Mouse (Mus musculus): ENCODE measurements around the gene Smurf2.

DNA sequence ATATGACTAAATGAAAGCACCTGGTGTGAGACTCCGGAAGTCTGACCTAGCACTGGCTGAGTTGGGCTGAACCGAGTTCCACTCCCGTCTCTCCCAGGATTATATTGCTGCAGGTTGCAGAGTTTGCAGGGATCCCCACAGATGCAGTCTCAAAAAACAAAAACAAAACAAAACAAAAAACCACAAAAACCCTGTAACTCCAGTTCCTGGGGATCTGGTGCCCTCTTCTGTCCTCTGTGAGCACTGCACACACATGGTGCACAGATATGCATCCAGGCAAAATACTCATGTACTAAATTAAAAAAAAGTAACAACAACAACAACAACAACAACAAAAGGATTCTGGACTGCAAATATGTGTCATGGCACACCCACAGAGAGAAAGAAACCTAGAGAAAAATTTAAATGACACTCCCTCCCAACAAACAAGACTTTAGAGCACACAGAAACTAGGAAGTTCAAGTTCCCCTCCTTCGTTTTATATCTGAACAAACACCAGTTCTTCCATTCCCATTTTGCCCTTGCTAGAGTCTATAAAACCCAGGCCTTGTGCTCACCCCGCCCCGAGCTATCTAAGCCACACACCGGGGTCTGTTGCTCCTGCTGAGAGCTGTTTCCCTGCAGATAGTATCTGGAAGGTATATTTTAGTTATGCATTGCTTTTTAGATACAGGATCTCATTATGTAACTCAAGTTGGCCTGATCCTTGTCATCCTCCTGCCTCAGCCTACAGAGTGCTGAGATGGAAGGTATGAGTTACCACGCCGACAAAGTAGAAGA lies 150.1 kb downstream of the Smurf2 start:
- TF ChIP-seq CTCF (IDR thresholded peaks at IDR 0.05) (peak; percentile 67), EP300 (IDR thresholded peaks at IDR 0.05) (no peak)

All from lung, postnatal 0 days (tissue).